Mouse (Mus musculus) lung, embryonic 16.5 days (tissue): Measurements from ENCODE around the gene Gm10447. TPM values are rescaled to one million over a fixed set of nuclear protein-coding genes. Genes with fewer than 3 reads are reported as not detected.

ENCODE experiments used
- ATAC-seq: fragments of 200-750 bp; cut with Nextera tagmentation; 2 replicates; pipeline ENCODE4 v1.8.0; 2017; ENCODE audit warnings: low read depth, mild to moderate bottlenecking, moderate library complexity
- H3K27ac ChIP-seq: fragments of 300-500 bp; sonication (generic); 2 replicates; pipeline ENCODE4 v1.5.1; 2014; ENCODE audit warnings: mild to moderate bottlenecking, control low read depth, low read length
- H3K27me3 ChIP-seq: fragments of 300-500 bp; sonication (generic); 2 replicates; pipeline ENCODE4 v1.6.1; 2014; ENCODE audit warnings: low read depth, low read length, mixed read lengths; ENCODE audit not compliant: control insufficient read depth, insufficient read depth
- H3K36me3 ChIP-seq: fragments of 300-500 bp; sonication (generic); 2 replicates; pipeline ENCODE4 v1.6.1; 2014; ENCODE audit warnings: low read length; ENCODE audit not compliant: control insufficient read depth, insufficient read depth
- H3K4me1 ChIP-seq: fragments of 300-500 bp; sonication (generic); replicated peaks from 2 replicates; pipeline ENCODE4 v1.6.1; 2014; ENCODE audit warnings: low read length, mixed read lengths; ENCODE audit not compliant: control insufficient read depth, insufficient read depth
- H3K4me2 ChIP-seq: fragments of 300-500 bp; sonication (generic); 2 replicates; pipeline ENCODE4 v1.6.1; 2014; ENCODE audit warnings: low read depth, low read length, control low read depth
- H3K4me3 ChIP-seq: fragments of 300-500 bp; sonication (generic); 2 replicates; pipeline ENCODE4 v1.5.1; 2014; ENCODE audit warnings: mild to moderate bottlenecking, low read length, control low read depth
- H3K9ac ChIP-seq: fragments of 300-500 bp; sonication (generic); 2 replicates; pipeline ENCODE4 v1.6.1; 2014; ENCODE audit warnings: low read length, control low read depth
- H3K9me3 ChIP-seq: fragments of 300-500 bp; sonication (generic); 2 replicates; pipeline ENCODE4 v1.6.1; 2016; ENCODE audit warnings: low read length; ENCODE audit not compliant: control insufficient read depth
- WGBS: fragments of 180-500 bp; shearing (Covaris S2); extraction: QIAGEN DNeasy Blood & Tissue Kit; methylation state at CpG from one replicate; pipeline ENCODE4 v1.1.7; 2014; 5-methylcytosine and 5-hydroxymethylcytosine counted together
- polyA plus RNA-seq: library from polyadenylated mRNA; unstranded; fragments of >200 nt; fragmentation: Nextera tagmentation; extraction: Ambion mirVana; gene quantifications from 2 replicates; pipeline ENCODE4 v1.2.1, GENCODE M21; 2015

Gene Gm10447
- polyA plus RNA-seq, 1 experiment from 2014 or later: 0.06 TPM

GRCm38 (mm10) chr11:53493243-53493955 is 36.5 kb upstream of the Gm10447 start:
- H3K9ac ChIP-seq: no peak overlapping the region
- H3K4me3 ChIP-seq: no peak overlapping the region
- no peaks in the 10 kb centered on the region for H3K27me3 ChIP-seq
- 34% methylated on average over 3 of the region's 3 CpGs for whole genome bisulfite sequencing
- no peak overlapping the region for H3K4me2 ChIP-seq
- H3K9me3 ChIP-seq: 0 out of 2 replicates have a peak, but pooled peaks cover 3% of the 10 kb centered on the region
- no peaks in the 10 kb centered on the region for H3K36me3 ChIP-seq
- no peak overlapping the region for H3K27ac ChIP-seq
- no peaks in the 10 kb centered on the region for H3K4me1 ChIP-seq
- no peak for ATAC-seq

DNA sequence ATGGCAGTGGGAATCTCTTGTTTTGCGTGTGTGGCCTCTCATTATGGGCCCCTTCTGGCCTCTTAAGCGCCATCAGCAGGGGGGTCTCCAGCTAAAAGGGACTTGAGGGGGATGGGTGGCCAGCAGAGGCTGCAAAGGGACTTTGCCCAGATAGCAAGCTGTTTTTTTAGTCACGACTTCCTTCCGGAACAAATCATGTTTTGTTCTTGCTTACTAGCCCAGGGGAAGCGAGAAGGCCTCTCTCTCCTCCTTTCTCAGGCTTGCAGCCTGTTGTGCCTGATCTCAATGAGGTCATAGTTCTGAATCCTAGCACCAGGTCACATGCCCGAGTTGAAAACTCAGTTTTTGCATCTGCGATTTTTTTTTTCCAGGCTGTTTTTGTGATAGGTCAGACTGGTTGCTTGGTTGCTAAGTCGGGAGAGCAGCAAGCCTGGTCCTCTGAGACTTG is 35.1 kb upstream of the Gm10447 start:
- no peaks in the 10 kb centered on the region for H3K36me3 ChIP-seq
- H3K4me1 ChIP-seq: no peaks in the 10 kb centered on the region
- WGBS: 31% methylated on average over 8 of the region's 8 CpGs
- no peak overlapping the region for H3K27ac ChIP-seq
- no peak overlapping the region for H3K4me2 ChIP-seq
- 0 out of 2 replicates have a peak, but pooled peaks cover 3% of the 10 kb centered on the region for H3K9me3 ChIP-seq
- no peak for ATAC-seq
- H3K4me3 ChIP-seq: no peak overlapping the region
- no peaks in the 10 kb centered on the region; the same call in 1 of the 2 replicates for H3K27me3 ChIP-seq
- no peak overlapping the region for H3K9ac ChIP-seq

- Histone ChIP-seq H3K4me2 (no peak overlapping the region), H3K27ac (no peak overlapping the region), H3K4me3 (no peak overlapping the region), H3K27me3 (peaks cover 3% of the 10 kb centered on the region; the same call in 1 of the 2 replicates), H3K9ac (no peak overlapping the region), H3K9me3 (0 out of 2 replicates have a peak, but pooled peaks cover 3% of the 10 kb centered on the region), H3K36me3 (no peaks in the 10 kb centered on the region), H3K4me1 (no peaks in the 10 kb centered on the region)
- WGBS: 76% methylated on average over 9 of the region's 9 CpGs
- no peak for ATAC-seq
These were observed 32.5 kb upstream of the Gm10447 start for GRCm38 (mm10) chr11:53489421-53489820.

- WGBS: 98% methylated on average over 5 of the region's 5 CpGs
- ATAC-seq: no peak
- Histone ChIP-seq H3K4me3 (no peak overlapping the region), H3K9ac (no peak overlapping the region), H3K36me3 (no peaks in the 10 kb centered on the region), H3K4me2 (no peak overlapping the region), H3K9me3 (0 out of 2 replicates have a peak, but pooled peaks cover 3% of the 10 kb centered on the region), H3K27ac (no peak overlapping the region), H3K4me1 (no peaks in the 10 kb centered on the region), H3K27me3 (peaks cover 3% of the 10 kb centered on the region; the same call in 1 of the 2 replicates)
These were observed 32.1 kb upstream of the Gm10447 start for GRCm38 (mm10) chr11:53489007-53489406.

DNA sequence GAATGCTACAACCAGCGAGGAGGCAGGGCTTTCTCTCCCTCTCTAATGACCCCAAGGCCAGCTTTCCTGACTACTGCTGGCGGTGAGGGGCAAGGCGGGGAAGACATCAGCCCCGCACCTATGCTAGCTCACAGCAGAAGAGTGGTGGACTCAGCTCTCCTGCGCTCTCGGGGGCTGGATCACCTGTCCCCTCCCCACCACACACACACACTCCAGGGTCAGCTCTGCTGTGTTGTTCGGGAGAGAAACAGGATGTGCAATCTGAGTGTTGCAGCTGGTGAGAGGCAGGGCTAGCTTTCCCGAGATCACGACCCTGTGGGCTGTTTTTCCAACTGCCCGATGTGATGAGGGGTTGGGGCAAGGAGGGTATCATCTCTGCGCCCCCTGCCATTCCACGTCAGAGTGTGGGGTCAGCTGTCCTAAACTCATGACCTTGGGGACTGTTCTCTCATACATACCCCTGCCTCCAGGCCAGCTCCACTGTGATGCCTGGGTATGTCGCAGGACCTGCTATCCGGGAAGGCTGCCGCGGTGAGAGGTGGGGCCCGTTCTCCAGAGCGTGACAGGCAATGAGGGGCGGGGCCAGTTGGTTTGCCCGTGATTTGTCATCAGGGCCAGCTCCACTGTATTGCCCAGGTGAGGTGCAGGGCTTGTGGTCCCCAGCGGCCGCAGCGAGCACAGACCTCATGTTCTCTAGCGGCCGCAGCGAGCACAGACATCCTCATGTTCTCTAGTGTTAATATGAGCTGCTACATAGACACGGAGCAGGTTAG is 30.1 kb upstream of the Gm10447 start:
- Histone ChIP-seq H3K9me3 (0 out of 2 replicates have a peak, but pooled peaks cover 3% of the 10 kb centered on the region), H3K4me3 (peak overlapping the region; percentile 19; the same call in 1 of the 2 replicates), H3K4me2 (peak overlapping the region; percentile 46), H3K9ac (peak overlapping the region; percentile 43), H3K4me1 (no peaks in the 10 kb centered on the region), H3K27me3 (peaks cover 3% of the 10 kb centered on the region; the same call in 1 of the 2 replicates), H3K36me3 (no peaks in the 10 kb centered on the region), H3K27ac (no peak overlapping the region)
- ATAC-seq: peak; percentile 66
- 8% methylated on average over 27 of the region's 27 CpGs for WGBS

DNA sequence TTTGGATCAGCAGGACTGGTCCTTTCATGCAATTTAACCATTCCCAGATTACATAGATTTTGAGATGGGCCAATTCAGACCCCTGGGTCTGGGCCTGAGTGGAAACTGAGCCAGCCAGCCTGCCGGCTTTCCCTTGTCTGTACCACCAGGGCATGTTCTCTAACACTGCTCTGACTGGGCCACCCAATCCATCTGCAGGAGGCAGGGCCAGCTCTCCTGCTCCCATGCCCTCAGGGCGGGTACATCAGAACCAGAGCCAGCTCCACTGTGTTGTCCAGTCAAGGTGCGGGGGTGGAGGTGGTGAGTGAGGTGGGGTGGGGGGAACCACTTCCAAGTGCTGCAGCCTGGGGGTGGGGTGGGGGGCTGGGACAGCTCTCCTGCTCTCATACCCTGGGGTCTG is 29.4 kb upstream of the Gm10447 start:
- H3K9me3 ChIP-seq: 0 out of 2 replicates have a peak, but pooled peaks cover 3% of the 10 kb centered on the region
- H3K27me3 ChIP-seq: peaks cover 6% of the 10 kb centered on the region
- no peak for ATAC-seq
- no peak overlapping the region for H3K9ac ChIP-seq
- WGBS: 55% methylated on average over 3 of the region's 3 CpGs
- H3K36me3 ChIP-seq: no peaks in the 10 kb centered on the region
- no peak overlapping the region for H3K27ac ChIP-seq
- H3K4me3 ChIP-seq: no peak overlapping the region
- H3K4me1 ChIP-seq: no peaks in the 10 kb centered on the region
- no peak overlapping the region for H3K4me2 ChIP-seq

DNA sequence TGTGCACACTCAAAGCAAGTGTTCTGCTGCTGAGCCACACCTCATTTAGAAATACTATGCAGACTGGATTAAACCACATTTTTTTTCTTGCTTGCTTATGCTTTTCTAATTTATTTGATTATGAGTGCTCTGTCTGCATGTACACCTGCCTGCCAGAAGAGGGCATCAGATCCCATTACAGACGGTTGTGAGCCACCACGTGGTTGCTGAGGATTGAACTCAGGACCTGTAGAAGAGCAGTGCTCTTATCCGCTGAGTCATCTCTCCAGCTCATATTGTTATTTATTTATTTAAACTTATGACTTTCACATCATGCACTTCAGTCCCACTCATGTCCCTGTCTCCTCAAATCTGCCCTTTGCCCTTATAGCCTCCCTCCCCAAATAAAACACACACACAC is 28.8 kb upstream of the Gm10447 start:
- Histone ChIP-seq H3K27ac (no peak overlapping the region), H3K4me2 (no peak overlapping the region), H3K4me1 (no peaks in the 10 kb centered on the region), H3K36me3 (no peaks in the 10 kb centered on the region), H3K9ac (no peak overlapping the region), H3K9me3 (0 out of 2 replicates have a peak, but pooled peaks cover 3% of the 10 kb centered on the region), H3K27me3 (peaks cover 11% of the 10 kb centered on the region), H3K4me3 (no peak overlapping the region)
- ATAC-seq: no peak
- WGBS: 50% methylated on average over 3 of the region's 3 CpGs

DNA sequence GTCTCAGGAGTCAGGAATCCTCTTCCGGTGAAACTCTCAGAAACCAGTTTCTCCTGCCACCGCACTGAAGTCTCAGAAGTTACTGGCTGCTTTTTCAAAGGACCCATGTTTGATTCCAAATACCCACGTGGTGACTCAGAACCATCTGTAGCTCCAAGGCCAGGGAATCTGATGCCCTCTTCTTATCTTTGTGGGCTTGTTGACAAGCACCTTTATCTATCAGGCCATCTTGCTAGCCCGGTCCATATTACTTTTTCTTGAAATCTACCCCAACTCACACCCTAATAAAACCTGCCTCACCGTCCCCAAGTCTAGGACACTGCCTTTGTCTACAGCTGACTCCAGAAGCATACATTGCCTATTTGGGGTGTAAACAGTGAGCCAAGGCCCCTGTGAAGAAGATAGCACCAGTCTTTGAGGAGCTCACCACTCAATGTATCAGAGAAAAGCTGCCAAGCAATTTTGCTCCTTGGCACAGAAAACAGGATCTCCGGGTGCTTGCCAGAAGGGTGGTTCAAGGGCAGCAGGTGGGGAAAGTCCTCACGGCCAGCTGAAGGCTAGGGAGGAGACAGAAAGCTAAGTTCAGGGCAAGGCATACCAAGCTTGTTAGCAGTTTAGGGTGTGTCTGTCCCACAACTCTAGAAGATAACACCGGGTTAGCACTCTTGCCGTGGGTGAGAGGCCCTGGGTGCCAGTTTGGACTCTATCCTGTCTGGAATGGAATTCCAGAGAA is 26.4 kb upstream of the Gm10447 start:
- WGBS: 45% methylated on average over 9 of the region's 9 CpGs

More for the DNA sequence above, 26.4 kb upstream of the Gm10447 start:
- H3K9me3 ChIP-seq: no peaks in the 10 kb centered on the region
- ATAC-seq: 0 out of 2 replicates have a peak, but pooled peaks have one; percentile 36
- no peak overlapping the region for H3K4me2 ChIP-seq
- no peaks in the 10 kb centered on the region for H3K36me3 ChIP-seq
- no peak overlapping the region for H3K9ac ChIP-seq
- H3K4me3 ChIP-seq: no peak overlapping the region
- no peak overlapping the region for H3K27ac ChIP-seq
- H3K27me3 ChIP-seq: peaks cover 34% of the 10 kb centered on the region
- H3K4me1 ChIP-seq: peaks cover 16% of the 10 kb centered on the region
